Mouse (Mus musculus) naive thymus-derived CD4-positive, alpha-beta T cell, adult 2 months (primary cell): ENCODE data around the gene Alyref.

Experiments used
- DNase-seq: peaks from one replicate; pipeline ENCODE4 v3.0.0-alpha.2; 2011; ENCODE audit warnings: low read depth

The Alyref gene

DNA sequence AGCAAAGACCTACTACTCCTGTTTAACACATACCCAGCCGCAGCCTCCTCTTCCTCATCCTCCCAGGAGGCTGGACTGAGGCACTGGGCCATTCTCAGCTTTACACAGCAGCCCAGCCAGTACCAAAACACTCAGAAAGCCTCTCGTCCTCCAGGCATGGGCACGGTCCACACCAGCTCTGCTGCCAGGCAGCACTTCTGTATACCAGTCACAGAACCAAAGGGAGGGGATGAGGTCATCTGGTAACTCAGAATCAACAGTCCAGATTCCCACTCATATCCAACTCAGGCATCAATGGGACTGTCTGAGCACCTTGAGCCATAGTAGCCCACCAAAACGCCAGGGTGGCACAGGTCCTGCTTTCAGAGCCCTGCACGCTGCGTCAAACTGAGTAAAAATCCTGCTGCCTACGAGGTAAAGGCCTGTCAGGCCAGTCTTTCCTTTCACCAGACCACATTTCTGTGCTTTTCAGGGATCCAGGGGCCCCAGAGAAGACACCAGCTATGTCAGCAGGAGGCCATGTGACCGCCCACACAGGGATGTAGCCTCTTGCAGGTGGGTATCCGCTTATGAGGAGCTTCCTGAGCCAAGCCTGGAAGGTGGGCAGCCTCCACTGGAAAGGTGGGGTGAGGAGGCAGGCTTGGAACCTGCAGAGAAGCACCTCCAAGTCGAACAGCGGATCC, 28.8 kb upstream of the Alyref start:
- DNase-seq = no peak

DNA sequence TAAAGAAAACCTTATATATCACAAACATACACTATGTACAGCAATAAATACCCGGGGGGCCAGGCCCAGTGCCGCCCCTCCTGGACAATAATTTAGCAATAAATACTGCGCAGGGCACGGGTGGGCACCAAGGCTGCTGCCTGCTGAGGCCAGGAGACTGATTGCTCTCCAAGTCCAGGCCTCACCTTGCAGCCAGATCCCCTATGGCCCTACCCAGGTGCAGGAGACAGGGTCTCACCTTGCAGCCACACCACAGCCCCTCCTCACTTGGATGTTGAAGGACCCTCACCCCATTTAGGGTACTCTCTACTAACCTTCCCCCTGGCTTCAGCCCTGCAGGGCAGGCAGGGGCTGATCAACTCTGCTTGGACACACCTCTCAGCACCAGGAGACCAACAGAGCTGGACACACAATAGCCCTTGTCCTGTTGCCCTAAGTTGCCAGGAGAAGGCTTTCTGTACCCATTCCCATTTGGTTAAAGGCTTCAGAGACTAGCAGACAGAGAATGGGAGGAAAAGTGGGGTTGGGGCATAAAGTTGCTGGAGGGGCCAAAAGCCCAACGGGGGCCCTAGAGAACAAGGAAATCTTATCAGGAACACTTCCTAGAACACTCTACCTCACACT, 27.1 kb upstream of the Alyref start, which contains the start of gene Sirt7:
Gene Sirt7, minus strand, starts transcription at position 89 of the 624 bp plus-strand sequence.
- no peak for DNase-seq

DNA sequence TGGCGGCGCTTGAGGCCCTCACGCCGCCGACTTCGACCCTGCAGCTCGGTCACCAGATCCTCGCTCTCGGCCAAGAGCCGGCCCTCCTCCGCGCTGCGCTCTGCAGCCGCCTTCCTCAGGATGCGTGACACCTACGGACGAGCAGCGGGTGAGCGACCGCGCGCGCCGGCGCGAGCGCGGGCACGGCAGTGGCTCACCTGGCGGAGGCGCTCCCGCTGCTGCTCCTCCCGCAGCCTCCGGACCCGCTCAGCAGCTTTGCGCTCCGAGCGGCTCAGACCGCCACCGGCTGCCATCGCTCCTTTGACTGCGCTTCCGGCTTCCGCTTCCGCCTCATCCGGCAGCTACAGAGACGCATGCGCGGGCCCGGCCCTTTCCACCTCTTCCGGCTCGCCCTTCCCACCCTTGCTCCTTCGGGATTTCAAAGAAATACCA, 26.5 kb upstream of the Alyref start:
- DNase-seq = peak; percentile 86

DNA sequence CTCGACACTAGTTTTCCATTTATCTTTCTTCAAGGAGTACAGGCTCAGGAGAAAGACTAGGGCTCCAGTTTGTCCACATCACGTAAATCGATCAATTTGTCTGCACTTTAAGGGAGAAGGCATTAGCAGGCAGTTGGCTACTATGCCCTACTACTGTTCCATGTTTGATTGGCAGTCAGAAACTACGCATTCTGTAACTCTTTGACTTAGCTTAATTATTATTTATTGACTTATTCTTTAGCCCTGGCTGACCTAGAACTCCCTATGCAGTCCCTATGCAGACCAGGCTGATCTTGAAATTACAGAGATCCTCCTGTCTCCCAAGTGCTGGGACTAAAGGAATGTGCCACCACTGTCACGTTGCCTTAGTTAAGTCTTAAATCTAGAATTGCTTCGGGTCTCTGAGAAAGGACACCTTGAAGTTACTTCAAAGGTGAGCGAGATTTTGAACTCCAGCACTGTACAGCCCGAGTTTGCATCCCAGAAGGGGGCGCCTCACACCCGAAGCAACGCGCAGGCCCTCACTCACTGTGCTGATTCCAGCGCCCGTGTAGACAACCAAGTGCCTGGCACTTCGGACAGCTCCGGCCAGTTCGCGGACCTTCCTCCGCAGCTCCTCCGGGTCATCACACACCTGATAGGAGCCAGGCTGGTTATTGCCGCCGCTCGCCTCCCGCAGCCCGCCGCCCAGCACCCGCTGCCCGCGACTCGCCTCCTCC, 26.0 kb upstream of the Alyref start:
- peak; percentile 86 for DNase-seq

DNA sequence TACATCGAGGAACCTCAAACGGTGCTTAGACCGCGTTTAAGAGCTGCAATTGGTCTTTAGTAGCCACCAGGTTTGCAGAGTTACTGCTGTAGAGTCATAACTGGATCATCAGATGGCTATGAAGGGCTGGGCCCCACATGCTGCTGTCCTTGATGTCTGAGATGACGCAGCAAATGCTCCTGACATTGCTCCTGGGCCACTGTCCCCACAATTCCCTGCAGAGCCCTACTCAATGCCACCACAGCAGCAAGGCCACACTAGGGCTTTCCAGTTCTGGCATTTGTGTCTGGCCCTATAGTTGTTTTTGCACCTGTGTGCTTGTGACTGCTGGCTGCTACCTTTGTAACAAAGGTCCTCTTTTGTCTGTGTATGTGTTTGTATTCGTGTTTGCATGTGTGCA, 24.6 kb upstream of the Alyref start:
- DNase-seq = no peak

DNA sequence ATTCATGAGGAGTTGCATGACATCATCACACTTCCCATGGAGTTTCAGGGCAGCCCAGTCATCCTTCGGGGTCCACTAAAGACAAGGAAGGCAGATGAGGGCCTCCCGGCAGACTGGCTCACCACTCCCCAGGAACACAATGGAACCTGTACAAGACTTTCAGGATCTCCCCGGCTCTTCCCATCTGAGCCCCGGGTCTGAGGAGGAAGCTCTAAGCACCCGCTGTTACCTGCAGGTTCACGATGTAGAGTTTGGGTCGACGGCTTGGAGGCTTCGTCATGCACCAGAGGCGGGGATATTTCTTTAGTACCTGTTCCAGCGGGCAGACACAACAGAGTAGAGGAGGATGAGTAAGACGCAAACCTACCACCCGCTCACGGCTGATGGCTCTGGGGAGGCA, 22.0 kb upstream of the Alyref start:
- DNase-seq = no peak

DNA sequence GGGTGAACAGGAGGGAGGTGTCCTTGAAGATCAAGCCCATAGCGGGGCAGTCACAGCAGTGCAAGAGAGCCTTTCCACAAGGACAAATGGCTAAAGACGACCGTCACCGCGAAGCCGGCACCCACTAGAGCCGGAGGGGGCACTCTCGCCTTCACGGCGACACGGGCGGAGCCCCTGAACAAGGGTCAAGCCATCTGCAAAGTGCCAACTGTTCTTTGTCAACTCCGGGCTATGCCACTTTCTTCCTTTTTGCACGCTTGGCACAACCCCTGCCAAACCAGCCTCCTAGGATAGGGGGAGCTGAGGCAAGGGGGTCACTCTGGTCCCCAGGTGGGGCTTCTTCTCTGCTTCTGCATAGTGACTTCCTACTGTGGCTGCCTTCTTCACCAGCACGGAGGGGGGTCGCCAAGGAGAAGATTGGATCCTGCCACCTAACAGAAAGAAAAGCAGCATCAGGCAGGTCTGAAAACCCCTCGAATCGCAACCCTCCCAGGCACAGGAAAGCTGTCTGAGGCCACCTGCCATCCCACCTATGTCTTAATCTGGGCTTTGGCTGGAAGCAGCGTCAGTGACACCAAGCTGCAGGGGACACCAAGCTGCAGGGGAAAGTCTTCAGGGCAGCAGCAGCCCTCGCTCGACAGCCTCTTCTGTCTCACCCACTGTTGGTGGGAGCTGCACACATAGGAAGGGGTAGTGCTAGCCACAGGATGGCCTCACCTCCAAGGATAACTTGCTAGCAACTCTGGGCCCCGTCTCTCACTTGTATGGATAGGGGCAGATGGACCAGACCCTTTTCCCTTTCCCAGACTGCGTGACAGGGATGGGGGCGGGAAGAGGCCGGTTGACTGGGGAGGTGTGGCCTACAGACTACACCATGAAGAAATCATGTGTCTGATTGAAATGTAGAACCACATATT, 20.7 kb upstream of the Alyref start:
- no peak for DNase-seq

DNA sequence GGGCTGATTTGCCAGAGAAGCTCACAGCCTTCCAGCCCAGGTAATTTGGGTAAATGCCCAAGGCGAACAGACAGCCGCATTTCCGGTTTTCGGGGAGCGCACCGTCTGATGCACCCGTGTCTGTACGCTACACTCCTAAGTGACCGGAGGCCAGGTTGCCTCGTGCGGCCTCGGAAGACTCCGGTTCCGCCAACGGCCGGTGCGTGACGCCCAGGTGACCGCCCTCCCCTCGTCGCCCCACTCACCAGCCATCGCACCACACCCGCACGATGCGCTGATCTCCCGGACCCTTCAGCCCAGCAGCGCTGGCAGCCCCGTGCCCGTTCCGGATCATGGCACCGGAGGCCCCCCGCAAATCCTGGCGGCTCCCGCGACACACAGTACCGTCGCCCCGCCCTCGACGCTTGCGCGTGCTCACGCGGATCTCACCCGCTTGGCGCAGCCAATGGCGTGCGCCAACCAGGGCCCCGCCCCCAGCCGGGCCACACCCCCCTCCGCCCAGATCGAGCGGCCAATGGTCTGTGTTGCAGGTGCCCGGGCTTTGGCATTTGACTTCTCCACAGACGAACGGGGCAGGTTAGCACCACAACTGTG, 19.5 kb upstream of the Alyref start, which contains the start of gene Pcyt2:
Gene Pcyt2, minus strand, starts transcription at position 418 of the 594 bp plus-strand sequence.
- DNase-seq = peak; percentile 94

DNA sequence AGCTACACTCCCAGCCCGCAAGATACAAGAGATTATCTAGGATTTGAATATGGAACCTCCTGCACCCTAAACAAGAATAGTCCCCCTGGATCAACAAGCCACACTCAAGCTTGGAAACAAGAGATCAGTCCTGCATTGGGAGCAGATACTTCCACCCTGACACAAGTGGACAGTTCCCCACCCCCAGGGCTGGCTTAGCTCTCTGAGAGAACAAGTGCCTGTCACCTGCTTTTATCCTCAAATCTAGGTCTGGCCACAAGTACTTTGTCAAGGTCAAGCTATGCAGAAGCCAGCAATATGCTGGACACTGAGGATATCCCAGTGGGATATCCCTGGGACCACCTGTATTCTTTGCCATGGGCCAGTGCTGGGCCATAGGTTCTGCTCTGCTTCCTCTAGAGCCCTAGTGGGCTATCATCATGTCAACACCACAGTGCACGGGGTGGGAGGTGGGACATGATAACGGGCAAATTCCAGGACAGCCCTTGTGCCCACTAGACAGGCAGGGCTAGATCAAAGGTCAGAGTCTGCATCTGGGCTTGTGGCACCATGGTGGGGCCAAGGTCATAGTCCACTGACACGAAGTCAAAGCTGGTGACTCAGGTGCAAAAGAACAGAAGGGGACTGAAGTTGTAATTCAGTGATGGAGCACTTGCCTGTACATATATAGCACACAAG, 18.6 kb upstream of the Alyref start:
- DNase-seq = peak; percentile 32

DNA sequence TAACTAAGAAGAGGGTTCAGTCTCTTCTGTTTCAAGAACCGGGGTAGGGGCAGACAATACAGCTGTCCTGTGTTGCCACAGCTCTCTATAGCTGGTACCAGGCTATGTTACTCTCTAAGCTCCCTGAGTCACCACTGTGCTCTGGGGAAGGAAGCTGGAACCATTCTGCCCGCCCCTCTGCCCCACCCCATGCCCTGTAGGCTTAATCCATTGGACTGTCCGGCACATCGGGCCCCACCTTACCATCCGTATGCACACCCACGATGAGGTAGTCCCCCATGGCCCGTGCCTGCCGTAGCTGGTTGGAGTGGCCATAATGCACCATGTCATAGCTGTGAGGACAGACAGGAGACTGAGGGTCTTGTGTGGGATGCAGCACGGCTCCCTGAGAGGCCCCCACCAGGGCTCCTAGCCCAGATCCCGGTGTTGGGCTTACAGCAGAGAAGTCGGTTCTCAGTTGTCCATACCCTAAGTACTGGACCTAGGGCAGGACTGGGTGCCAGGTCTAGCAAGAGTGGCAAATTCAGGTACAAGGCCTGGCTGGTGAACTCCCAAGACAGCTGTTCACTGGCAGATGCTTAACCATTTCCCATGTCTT, 17.5 kb upstream of the Alyref start:
- DNase-seq = no peak

DNA sequence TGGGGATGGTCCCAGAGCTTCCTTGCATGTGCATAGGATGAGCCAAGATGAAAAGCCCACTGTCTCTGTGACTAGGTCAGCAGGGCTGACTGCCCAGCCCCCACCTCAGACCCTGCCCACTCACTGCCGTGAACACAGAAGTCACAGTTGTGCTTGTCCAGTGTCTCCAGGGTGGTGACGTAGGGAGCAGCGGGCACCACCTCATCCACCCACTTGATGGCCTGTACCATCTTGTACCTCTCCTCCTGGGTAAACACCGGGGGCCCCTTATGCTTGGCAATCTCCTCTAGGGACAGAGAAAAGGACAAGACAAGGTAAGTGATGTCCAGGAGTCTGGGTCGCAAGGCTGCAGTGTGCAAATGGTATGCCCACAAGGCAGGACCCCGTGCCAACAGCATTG, 17.0 kb upstream of the Alyref start:
- no peak for DNase-seq

DNA sequence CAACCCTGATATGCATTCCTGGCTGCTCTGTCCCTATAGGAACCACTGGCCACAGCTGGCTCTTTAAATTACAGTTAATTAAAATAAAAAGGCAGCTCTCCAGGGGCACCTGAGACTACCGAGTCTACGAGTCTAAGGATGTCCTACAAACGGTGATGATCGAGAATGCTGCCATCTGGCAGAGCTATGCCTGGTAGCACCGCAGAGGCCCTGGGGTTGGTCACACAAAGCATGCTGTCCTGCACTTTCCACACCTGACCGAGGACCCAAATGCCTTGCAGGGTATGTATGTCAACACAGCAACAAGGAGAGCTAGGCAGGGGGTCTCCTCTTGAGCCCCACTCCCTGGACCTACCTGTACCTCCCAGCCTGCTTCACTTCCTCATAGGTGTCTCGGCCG, 15.8 kb upstream of the Alyref start:
- DNase-seq = no peak

DNA sequence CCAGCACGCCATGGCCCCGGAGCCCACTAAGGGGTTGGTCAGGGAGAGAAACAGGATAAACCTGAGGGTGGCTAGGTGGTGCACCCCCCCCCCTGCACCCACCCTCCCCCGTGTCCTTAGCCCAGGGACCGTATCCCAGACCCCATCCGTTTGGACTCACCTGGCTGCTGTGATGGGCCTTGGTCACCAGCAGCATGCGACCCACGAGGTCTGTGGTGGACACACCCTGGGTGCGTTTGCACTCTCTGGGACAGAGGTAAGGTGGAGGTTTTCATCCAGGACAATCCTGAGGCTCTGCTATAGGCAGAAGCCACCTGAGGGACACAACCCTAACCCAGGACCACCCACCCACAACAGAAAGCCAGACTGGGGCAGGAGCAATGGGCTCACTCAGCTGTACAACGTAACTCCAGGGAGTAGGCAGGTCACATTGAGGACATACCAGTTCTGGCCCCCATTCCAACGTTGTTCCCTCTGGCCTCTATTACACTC, 15.4 kb upstream of the Alyref start:
- no peak for DNase-seq

DNA sequence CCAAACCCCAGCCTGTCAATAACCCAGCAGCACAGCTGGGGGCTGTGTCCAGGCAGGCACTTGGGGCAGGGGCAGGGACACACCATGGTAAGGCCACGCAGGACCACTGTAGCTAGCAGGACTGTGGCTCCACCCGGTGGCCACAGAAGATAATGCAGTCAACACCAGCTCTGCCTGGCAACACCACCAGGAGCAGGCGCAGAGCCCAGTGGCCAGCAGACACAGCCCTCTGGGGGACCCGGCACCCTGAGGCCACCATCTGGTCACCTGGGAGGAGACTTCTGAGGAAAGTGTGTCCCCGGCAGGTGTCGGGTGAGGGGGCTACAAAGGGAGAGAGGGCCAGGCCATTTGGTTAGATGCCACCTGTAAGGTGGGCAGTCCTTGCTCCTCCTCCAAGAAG, 14.6 kb upstream of the Alyref start:
- DNase-seq = peak; percentile 88

DNA sequence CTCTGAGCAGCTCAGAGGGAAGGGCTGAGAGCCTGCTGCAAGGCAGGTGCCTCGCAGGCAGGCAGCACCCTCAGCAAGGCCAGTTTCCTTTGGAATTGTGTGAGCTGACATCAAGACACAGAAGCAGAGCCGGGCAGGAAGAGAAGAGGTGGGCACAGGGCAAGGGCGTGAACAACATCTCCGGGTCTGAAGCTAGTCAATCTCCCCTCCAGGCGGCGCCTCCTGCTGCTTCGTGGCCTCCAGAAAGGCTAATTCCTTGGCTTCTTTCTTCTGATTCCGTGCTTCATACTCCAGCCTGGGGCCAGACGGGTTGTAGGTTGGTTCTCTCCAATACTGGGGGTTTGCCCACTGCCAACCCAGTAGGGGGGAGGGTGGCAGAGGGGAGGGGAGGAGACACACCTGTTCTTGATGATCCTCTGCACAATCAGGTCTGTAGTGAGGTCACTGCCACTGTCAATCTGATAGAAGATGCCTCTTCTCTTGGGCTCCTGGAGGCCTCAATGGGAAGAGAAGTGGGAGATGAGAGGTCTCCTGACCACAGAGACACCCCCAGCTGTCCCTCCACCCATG, 12.4 kb upstream of the Alyref start:
- DNase-seq = no peak

DNA sequence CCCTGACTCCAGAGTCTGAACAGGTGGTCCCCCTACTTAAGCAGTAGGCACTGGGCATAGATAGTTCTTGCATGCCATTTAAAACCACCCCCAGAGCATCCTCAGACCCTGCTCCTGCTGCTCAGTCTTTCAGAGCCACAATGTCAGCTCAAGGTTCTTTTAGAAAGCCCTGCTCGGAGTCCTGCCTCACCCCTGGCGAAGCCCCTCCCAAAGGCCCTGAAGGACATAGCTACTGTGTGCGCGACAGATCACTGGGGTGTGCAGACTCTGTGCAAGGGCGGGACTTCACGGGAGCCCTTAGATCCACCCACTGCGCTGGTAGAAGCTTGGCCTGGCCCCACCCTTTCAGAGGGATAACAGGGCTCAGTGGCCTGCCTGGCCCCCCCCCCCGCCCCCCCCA, 11.1 kb upstream of the Alyref start:
- no peak for DNase-seq

DNA sequence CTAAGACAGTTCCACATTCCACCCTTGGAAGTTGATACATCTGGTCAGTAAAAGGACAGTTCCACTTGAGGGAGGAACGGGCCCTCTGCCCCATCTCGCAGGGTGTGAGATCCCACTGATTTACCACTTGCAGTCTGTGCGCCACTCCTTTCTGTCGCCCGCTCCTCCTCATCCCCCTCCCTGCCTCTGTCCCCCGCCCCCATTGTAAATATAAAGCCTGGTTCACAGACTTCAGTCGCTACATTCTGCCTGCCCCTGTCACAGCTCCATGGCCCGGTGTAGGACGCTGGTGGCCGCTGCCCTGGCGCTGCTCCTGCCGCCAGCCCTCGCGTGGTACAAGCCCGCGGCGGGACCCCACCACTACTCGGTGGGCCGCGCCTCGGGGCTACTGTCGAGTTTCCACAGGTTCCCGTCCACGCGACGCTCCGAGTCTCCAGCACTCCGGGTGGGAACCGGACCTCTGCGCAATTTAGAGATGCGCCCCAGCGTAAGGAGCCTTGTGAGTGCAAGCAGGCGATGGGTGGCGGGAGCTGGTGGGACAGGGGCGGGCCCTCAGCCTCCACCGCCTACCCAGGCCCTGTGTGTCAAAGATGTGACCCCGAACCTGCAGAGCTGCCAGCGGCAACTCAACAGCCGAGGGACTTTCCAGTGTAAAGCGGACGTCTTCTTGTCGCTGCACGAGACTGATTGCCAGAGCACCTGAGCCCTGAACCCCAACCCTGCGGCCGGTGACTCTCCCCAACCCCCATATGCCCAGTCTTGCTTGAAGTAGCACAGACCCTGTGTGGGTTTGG, 10.3 kb upstream of the Alyref start, which contains the start of gene Npb:
Gene Npb, plus strand, starts transcription at position 237 of the 794 bp plus-strand sequence.
- no peak for DNase-seq

DNA sequence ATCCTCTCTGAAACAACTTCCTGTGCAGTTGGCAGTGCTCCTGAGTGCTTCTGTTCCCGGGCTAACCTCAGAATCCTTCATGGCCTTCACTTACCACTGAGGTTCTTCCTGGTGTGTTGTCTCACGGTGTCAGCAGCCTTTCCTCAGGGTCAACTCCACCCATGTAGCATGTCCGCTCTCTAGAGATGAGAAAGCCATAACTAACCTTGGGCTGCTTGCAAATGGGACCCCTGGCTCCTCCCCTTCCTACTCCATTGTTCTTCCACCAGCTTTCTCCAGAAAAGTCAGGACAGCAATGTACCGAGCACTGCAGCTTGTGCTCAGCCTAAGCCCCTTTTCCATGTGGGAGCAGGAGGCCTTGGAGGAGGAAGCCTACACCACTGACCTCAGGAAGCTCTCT, 8.6 kb upstream of the Alyref start:
- no peak for DNase-seq

DNA sequence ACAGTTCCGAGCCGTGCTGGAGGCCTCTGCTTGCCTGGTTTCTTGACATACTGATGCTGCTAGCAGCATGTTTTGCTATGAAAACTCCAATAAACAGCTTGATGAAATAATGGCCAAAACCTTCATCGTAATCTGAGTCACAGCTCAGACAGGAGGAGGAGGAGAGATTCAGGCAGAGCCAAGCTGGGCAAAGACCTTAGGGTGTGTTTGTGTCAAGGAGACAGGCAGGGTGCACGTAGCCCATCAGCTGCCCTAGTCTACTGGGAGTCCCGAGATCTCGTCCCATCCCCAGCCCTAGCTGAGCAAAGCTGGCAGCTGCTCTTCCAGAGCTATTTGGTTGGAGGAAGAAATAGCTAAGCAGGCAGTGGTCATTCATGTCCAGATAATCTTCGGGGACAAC, 7.5 kb upstream of the Alyref start:
- no peak for DNase-seq
